Mouse (Mus musculus): ENCODE measurements at regions not wholly inside any gene's neighbourhood (a gene's known extent, or its start where the extent isn't known, plus 50 kb on each side); places are given as distances from the start of the nearest gene placed in this dataset.

- TF ChIP-seq CTCF (IDR thresholded peaks at IDR 0.05; ENCODE audit: control insufficient read depth, insufficient read depth, insufficient read length): no peak
- no peak for TF ChIP-seq CEBPB (IDR thresholded peaks at IDR 0.05; ENCODE audit: low read depth)
- no peak for TF ChIP-seq MAX (IDR thresholded peaks at IDR 0.05)
- no peak for TF ChIP-seq FOSL1 (IDR thresholded peaks at IDR 0.05; ENCODE audit: insufficient read depth, low read length, poor library complexity, severe bottlenecking)
These were observed 139.2 kb downstream of the Slc38a4 start for GRCm38 (mm10) chr15:96916586-96916985.
